ENCODE assay signal across 25 mouse cellular contexts in the genomic region with DNA sequence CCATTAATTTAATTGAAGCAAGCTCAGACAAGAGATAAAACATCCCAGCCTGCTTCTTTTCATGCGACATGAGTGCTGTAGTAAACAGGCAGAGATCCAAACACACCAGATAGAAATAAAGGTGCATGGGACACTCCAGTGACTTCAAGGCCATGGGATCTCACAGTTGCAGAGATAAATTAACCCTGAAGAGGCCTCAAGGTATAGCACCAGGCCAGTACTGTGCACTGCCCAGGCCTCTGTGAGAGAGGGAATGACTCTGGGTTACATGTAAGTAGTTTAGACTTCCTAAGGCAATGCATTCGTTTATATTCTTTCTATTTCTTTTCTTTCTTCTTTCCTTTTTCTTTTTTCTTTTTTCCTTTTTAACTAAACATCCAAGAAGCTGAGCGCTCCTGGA.
"Had no signal": no experiment of that assay in that cellular context is flagged by ENCODE, and none has a peak within 500 bp of the region (broad histone marks: within the 10 kb centered on the region; RNA-seq: fewer than 3 reads in every experiment).

No protein-coding gene starts in this region.

- ATAC-seq: hindbrain, embryonic 16.5 days; inflammation-experienced regulatory T-cells, adult 6 months; intestine, embryonic 15.5 days; intestine, postnatal 0 days had no signal

- H3K27ac ChIP-seq: gastrocnemius, adult 2 months; heart, embryonic 10.5 days; hindbrain, embryonic 10.5 days; hindbrain, embryonic 12.5 days; hindbrain, embryonic 14.5 days; intestine, embryonic 15.5 days; layer of hippocampus, adult 2 months; left cerebral cortex, adult 2 months; limb, embryonic 10.5 days; limb, embryonic 12.5 days had no signal

- H3K36me3 ChIP-seq: heart, embryonic 10.5 days; heart, embryonic 12.5 days; hindbrain, embryonic 10.5 days; hindbrain, embryonic 12.5 days; intestine, embryonic 15.5 days; limb, embryonic 10.5 days; limb, embryonic 12.5 days had no signal

- H3K4me3 ChIP-seq: gastrocnemius, adult 2 months; heart, embryonic 10.5 days; heart, embryonic 12.5 days; hindbrain, embryonic 10.5 days; hindbrain, embryonic 12.5 days; intestine, embryonic 15.5 days; layer of hippocampus, adult 2 months; left cerebral cortex, adult 2 months; limb, embryonic 10.5 days; limb, embryonic 12.5 days had no signal

- H3K4me1 ChIP-seq: heart, embryonic 10.5 days; heart, embryonic 12.5 days; hindbrain, embryonic 10.5 days; hindbrain, embryonic 12.5 days; intestine, embryonic 15.5 days; limb, embryonic 10.5 days; limb, embryonic 12.5 days had no signal

- H3K9ac ChIP-seq: heart, embryonic 12.5 days; hindbrain, embryonic 12.5 days; hindbrain, embryonic 14.5 days; intestine, embryonic 15.5 days; limb, embryonic 12.5 days had no signal

- DNase-seq: gastrocnemius, adult 2 months; gastrocnemius, postnatal 10 days; gastrocnemius, postnatal 25 days; heart, adult 18-20 months; heart, postnatal 10 days; heart, postnatal 4 days; kidney, adult 18-20 months; kidney, adult 8-10 months; kidney, postnatal 10 days; kidney, postnatal 25 days; kidney, postnatal 4 days; liver had no signal

- H3K27me3 ChIP-seq: heart, embryonic 12.5 days; hindbrain, embryonic 12.5 days; intestine, embryonic 15.5 days; limb, embryonic 12.5 days had no signal

- H3K4me2 ChIP-seq: heart, embryonic 12.5 days; hindbrain, embryonic 12.5 days; hindbrain, embryonic 14.5 days; intestine, embryonic 15.5 days; limb, embryonic 12.5 days had no signal

- H3K9me3 ChIP-seq: heart, embryonic 10.5 days; heart, embryonic 12.5 days; hindbrain, embryonic 10.5 days; hindbrain, embryonic 12.5 days; intestine, embryonic 15.5 days; limb, embryonic 10.5 days; limb, embryonic 12.5 days had no signal
